1 mouse cellular context compared by ENCODE assay signal in the genomic region with DNA sequence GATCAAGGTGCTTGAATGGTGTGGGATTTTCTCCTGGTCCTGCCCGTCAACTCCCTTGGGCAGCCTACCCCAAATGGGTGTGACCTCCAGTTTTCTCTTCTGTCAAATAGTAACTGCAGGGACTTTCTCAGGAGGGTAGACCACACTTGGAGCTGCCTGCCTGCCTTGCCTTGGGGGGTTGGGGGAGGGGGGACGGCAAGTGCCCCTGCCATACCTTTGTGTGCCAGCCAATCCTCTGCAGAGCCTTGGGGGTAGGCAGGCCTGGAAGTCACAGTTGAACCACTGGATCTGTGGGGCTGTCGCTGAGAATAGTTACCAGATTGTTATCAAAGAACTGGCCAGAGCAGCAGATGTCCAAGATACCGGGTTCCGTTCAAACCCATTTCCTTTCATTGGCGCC.
TF ChIP-seq lines count a peak whose summit lies in the region.

No protein-coding gene starts in this region.

TF ChIP-seq in MEL, 35 proteins besides CTCF, POLR2A, EP300 and RAD21 (continued from another document):
- TF ChIP-seq MAFK (IDR thresholded peaks at IDR 0.05; ENCODE audit: borderline replicate concordance, low read depth, low read length), result no peak
- TF ChIP-seq SMC3 (IDR thresholded peaks at IDR 0.05; ENCODE audit: low read depth, low read length), result no peak
- TF ChIP-seq ETS1 (IDR thresholded peaks at IDR 0.05; ENCODE audit: low read depth, low read length), result no peak
- TF ChIP-seq ZMIZ1 (IDR thresholded peaks at IDR 0.05; ENCODE audit: low read depth, low read length), result no peak
- TF ChIP-seq MEF2A (IDR thresholded peaks at IDR 0.05; ENCODE audit: extremely low read depth, insufficient replicate concordance, low read depth, low read length, poor library complexity, severe bottlenecking), result no peak
- no peak for TF ChIP-seq TAL1 (IDR thresholded peaks at IDR 0.05; ENCODE audit: low read length)
- no peak for TF ChIP-seq ZKSCAN1 (IDR thresholded peaks at IDR 0.05; ENCODE audit: low read depth, low read length)
- no peak for TF ChIP-seq NRF1 (IDR thresholded peaks at IDR 0.05; ENCODE audit: insufficient read depth, low read depth, low read length, poor library complexity, severe bottlenecking)
- TF ChIP-seq MYB (IDR thresholded peaks at IDR 0.05; ENCODE audit: low read depth, low read length), result no peak
- TF ChIP-seq CHD1 (IDR thresholded peaks at IDR 0.05; ENCODE audit: low read depth, low read length), result no peak
- TF ChIP-seq SIN3A (IDR thresholded peaks at IDR 0.05; ENCODE audit: low read length), result no peak
- no peak for TF ChIP-seq ZC3H11A (IDR thresholded peaks at IDR 0.05; ENCODE audit: low read depth, low read length)
TF ChIP-seq in MEL: peak in this region for 0.
